9 mouse cellular contexts compared by ENCODE assay signal in the genomic region with DNA sequence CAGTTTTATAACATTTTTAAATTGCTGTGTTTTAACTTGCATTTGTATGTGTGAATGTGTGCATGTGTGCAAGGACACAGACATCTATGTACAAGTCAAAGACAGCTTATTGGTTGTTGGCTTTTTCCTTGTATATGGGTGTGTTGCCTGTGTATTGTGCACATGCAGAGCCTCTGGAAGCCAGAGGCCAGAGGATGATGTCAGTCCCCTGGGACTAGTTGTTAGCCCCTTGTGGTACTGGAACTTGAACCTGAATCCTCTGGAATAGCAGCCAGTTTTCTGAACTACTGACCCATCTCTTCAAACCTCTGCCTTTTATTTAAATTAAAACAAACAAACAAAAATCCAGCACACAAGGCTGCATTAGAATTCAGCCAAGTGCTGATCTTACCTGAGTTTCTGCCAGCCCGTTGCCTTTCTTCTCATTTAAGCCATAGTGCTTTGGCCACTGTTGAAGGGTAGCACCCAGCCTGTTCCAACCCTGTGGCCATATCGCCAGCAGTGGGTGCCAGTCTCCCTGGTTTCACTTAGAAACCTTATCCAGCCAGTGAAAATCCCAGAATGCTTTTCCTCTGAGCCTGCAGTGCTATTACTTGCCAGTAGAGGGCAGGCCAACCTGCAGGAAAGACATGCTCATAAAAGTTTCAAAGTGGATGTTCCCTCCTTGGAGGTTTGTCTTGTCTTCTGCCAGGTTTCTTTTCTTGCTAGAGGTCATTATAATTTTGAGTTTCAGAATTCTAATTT. TPM values are rescaled to one million over a fixed set of nuclear protein-coding genes. Genes with fewer than 3 reads are reported as not detected.
DNase-seq lines count a peak whose midpoint lies in the region; ATAC-seq and TF ChIP-seq lines count a peak whose summit lies in the region.
"Had no signal": no experiment of that assay in that cellular context is flagged by ENCODE, and none has a peak within 500 bp of the region (broad histone marks: within the 10 kb centered on the region; RNA-seq: fewer than 3 reads in every experiment).

No protein-coding gene starts in this region.

- TF ChIP-seq POLR2A in liver, adult 2 months (IDR thresholded peaks at IDR 0.05; ENCODE audit: extremely low read depth, insufficient read depth, low read length), result no peak

- H3K36me3 ChIP-seq in kidney, embryonic 14.5 days (ENCODE audit: control insufficient read depth, insufficient read depth, low read length), result peaks cover 67% of the 10 kb centered on the region
- H3K36me3 ChIP-seq in liver, adult 2 months (ENCODE audit: control insufficient read depth, insufficient read depth, low read length), result peaks cover 31% of the 10 kb centered on the region
- H3K36me3 ChIP-seq in neural tube, embryonic 11.5 days (ENCODE audit: control insufficient read depth, insufficient read depth, low read length), result peaks cover 4% of the 10 kb centered on the region
- peaks cover 6% of the 10 kb centered on the region; the same call in 1 of the 2 replicates for H3K36me3 ChIP-seq in stomach, embryonic 16.5 days (ENCODE audit: control insufficient read depth, insufficient read depth, low read length)

- peak; percentile 95 for ATAC-seq in granulocyte monocyte progenitor cell, adult 5-6 weeks (replicated peaks; ENCODE audit: poor library complexity, severe bottlenecking)
- 0 out of 2 replicates have a peak, but pooled peaks have one; percentile 66 for ATAC-seq in kidney, embryonic 14.5 days (ENCODE audit: low FRiP score, low TSS enrichment)
- ATAC-seq in neural tube, embryonic 11.5 days (ENCODE audit: insufficient read depth, low FRiP score, low TSS enrichment), result no peak
- ATAC-seq in stomach, embryonic 16.5 days (ENCODE audit: insufficient read depth, low FRiP score), result peak; percentile 72; the same call in 1 of the 2 replicates

- no peaks in the 10 kb centered on the region for H3K27me3 ChIP-seq in kidney, embryonic 14.5 days (ENCODE audit: control insufficient read depth, insufficient read depth, low read length)
- no peaks in the 10 kb centered on the region for H3K27me3 ChIP-seq in liver, adult 2 months (ENCODE audit: control insufficient read depth, insufficient read depth, low read length)
- no peaks in the 10 kb centered on the region for H3K27me3 ChIP-seq in neural tube, embryonic 11.5 days (ENCODE audit: control insufficient read depth, insufficient read depth, low read length)
- no peaks in the 10 kb centered on the region for H3K27me3 ChIP-seq in stomach, embryonic 16.5 days (ENCODE audit: control insufficient read depth, insufficient read depth, low read length)
- H3K27me3 ChIP-seq: embryonic facial prominence, embryonic 13.5 days had no signal

- H3K9ac ChIP-seq in kidney, embryonic 14.5 days (ENCODE audit: low read depth, low read length), result no peak overlapping the region
- no peak overlapping the region for H3K9ac ChIP-seq in liver, adult 2 months (ENCODE audit: low read depth, low read length)
- no peak overlapping the region for H3K9ac ChIP-seq in neural tube, embryonic 11.5 days (ENCODE audit: low read length)
- no peak overlapping the region for H3K9ac ChIP-seq in stomach, embryonic 16.5 days (ENCODE audit: low read length)
- H3K9ac ChIP-seq: embryonic facial prominence, embryonic 13.5 days had no signal

- no peaks in the 10 kb centered on the region for H3K9me3 ChIP-seq in kidney, embryonic 14.5 days (ENCODE audit: control insufficient read depth, low read length)
- H3K9me3 ChIP-seq in neural tube, embryonic 11.5 days (ENCODE audit: control insufficient read depth, low read length), result no peaks in the 10 kb centered on the region
- H3K9me3 ChIP-seq in stomach, embryonic 16.5 days (replicated peaks; ENCODE audit: control insufficient read depth, low read length), result no peaks in the 10 kb centered on the region
- H3K9me3 ChIP-seq: embryonic facial prominence, embryonic 13.5 days had no signal

- H3K4me3 ChIP-seq in kidney, embryonic 14.5 days (ENCODE audit: low read length), result no peak overlapping the region
- no peak overlapping the region for H3K4me3 ChIP-seq in liver, adult 2 months (ENCODE audit: insufficient read depth, low read depth, low read length)
- no peak overlapping the region for H3K4me3 ChIP-seq in neural tube, embryonic 11.5 days (ENCODE audit: low read depth, low read length)
- no peak overlapping the region for H3K4me3 ChIP-seq in stomach, embryonic 16.5 days (replicated peaks; ENCODE audit: low read length)
- H3K4me3 ChIP-seq: embryonic facial prominence, embryonic 13.5 days had no signal

- DNase-seq in B cell, adult 2 months, result peak; percentile 85 to 86
- DNase-seq in adrenal gland, postnatal 10 days, result peak; percentile 88
- DNase-seq in embryo, embryonic 9.5 days (ENCODE audit: extremely low spot score), result peak; percentile 77
- peak; percentile 76 for DNase-seq in liver, adult 2 months (ENCODE audit: extremely low read depth, low read depth, low spot score)
- DNase-seq in neural tube, embryonic 11.5 days (ENCODE audit: low spot score), result peak; percentile 75

- 35% methylated on average over 2 of the region's 2 CpGs for WGBS in kidney, embryonic 14.5 days
- 18% methylated on average over 2 of the region's 2 CpGs for WGBS in liver, adult 2 months
- 29% methylated on average over 2 of the region's 2 CpGs for WGBS in neural tube, embryonic 11.5 days
- WGBS in stomach, embryonic 16.5 days, result 21% methylated on average over 2 of the region's 2 CpGs

- H3K27ac ChIP-seq in kidney, embryonic 14.5 days (ENCODE audit: low read depth, low read length), result no peak overlapping the region
- H3K27ac ChIP-seq in liver, adult 2 months (replicated peaks; ENCODE audit: insufficient read depth, low read depth, low read length), result no peak overlapping the region
- H3K27ac ChIP-seq in neural tube, embryonic 11.5 days (ENCODE audit: low read depth, low read length), result no peak overlapping the region
- no peak overlapping the region for H3K27ac ChIP-seq in stomach, embryonic 16.5 days (ENCODE audit: low read length)
- H3K27ac ChIP-seq: embryonic facial prominence, embryonic 13.5 days had no signal

- peak; percentile 82 for TF ChIP-seq CTCF in liver, adult 2 months (IDR thresholded peaks at IDR 0.05; ENCODE audit: low read depth, low read length)

- no peaks in the 10 kb centered on the region for H3K4me1 ChIP-seq in kidney, embryonic 14.5 days (ENCODE audit: control insufficient read depth, insufficient read depth, low read length)
- H3K4me1 ChIP-seq in liver, adult 2 months (ENCODE audit: control insufficient read depth, insufficient read depth, low read length), result no peaks in the 10 kb centered on the region
- H3K4me1 ChIP-seq in neural tube, embryonic 11.5 days (ENCODE audit: control insufficient read depth, insufficient read depth, low read length), result no peaks in the 10 kb centered on the region
- H3K4me1 ChIP-seq in stomach, embryonic 16.5 days (ENCODE audit: control insufficient read depth, insufficient read depth, low read length), result no peaks in the 10 kb centered on the region
- H3K4me1 ChIP-seq: embryonic facial prominence, embryonic 13.5 days had no signal

- no peak overlapping the region for H3K4me2 ChIP-seq in kidney, embryonic 14.5 days (replicated peaks; ENCODE audit: low read depth, low read length)
- H3K4me2 ChIP-seq in neural tube, embryonic 11.5 days (ENCODE audit: low read depth), result no peak overlapping the region
- no peak overlapping the region for H3K4me2 ChIP-seq in stomach, embryonic 16.5 days (ENCODE audit: low read depth, low read length)
- H3K4me2 ChIP-seq: embryonic facial prominence, embryonic 13.5 days had no signal

- H3K79me2 ChIP-seq in liver, adult 2 months (ENCODE audit: control insufficient read depth, insufficient read depth, low read length), result peaks cover 3% of the 10 kb centered on the region; the same call in 1 of the 2 replicates

RNA-seq across cellular contexts. Expression of a gene that starts 10.1 kb away (rescaled TPM):
- total RNA-seq in adrenal gland, postnatal 10 days (2021), result 10 to 100 TPM; 69.8 to 74.1 TPM
- 34.2 and 43.8 TPM in 2 replicates for total RNA-seq in granulocyte monocyte progenitor cell, adult 5-6 weeks (2014; fragmentation: Nextera tagmentation)
- total RNA-seq in granulocyte monocyte progenitor cell, adult 5-6 weeks (2017), result 40.3 and 50.7 TPM in 2 replicates
- polyA plus RNA-seq in kidney, embryonic 14.5 days (2014; fragmentation: Nextera tagmentation; extraction: Ambion mirVana), result 66.5 and 68.3 TPM in 2 replicates
- total RNA-seq in liver, adult 2 months (2014; rRNA removed), result 25.0 and 30.8 TPM in 2 replicates
- 11.1 and 13.3 TPM in 2 replicates for polyA plus RNA-seq in liver, adult 2 months (2012; rRNA removed)
- 69.2 and 70.0 TPM in 2 replicates for polyA plus RNA-seq in neural tube, embryonic 11.5 days (2014; fragmentation: Nextera tagmentation; extraction: Ambion mirVana)
- polyA plus RNA-seq in stomach, embryonic 16.5 days (2015; fragmentation: Nextera tagmentation; extraction: Ambion mirVana), result 52.9 and 57.5 TPM in 2 replicates

RNA-seq across cellular contexts. Expression of a gene that starts 10.2 kb away (rescaled TPM):
- 1,000 to 10,000 TPM; 1,097 to 1,198 TPM for total RNA-seq in adrenal gland, postnatal 10 days (2021)
- total RNA-seq in granulocyte monocyte progenitor cell, adult 5-6 weeks (2014; fragmentation: Nextera tagmentation), result 3,342 and 3,430 TPM in 2 replicates
- total RNA-seq in granulocyte monocyte progenitor cell, adult 5-6 weeks (2017), result 1,568 and 2,000 TPM in 2 replicates
- polyA plus RNA-seq in kidney, embryonic 14.5 days (2014; fragmentation: Nextera tagmentation; extraction: Ambion mirVana), result 1,219 and 1,442 TPM in 2 replicates
- total RNA-seq in liver, adult 2 months (2014; rRNA removed), result 423 and 451 TPM in 2 replicates
- polyA plus RNA-seq in liver, adult 2 months (2012; rRNA removed), result 91.1 and 95.8 TPM in 2 replicates
- 856 and 912 TPM in 2 replicates for polyA plus RNA-seq in neural tube, embryonic 11.5 days (2014; fragmentation: Nextera tagmentation; extraction: Ambion mirVana)
- polyA plus RNA-seq in stomach, embryonic 16.5 days (2015; fragmentation: Nextera tagmentation; extraction: Ambion mirVana), result 850 and 976 TPM in 2 replicates

RNA-seq across cellular contexts. Expression of a gene that starts 34.3 kb away (rescaled TPM):
- 10 to 100 TPM; 46.9 to 47.9 TPM for total RNA-seq in adrenal gland, postnatal 10 days (2021)
- 54.7 and 56.1 TPM in 2 replicates for total RNA-seq in granulocyte monocyte progenitor cell, adult 5-6 weeks (2014; fragmentation: Nextera tagmentation)
- total RNA-seq in granulocyte monocyte progenitor cell, adult 5-6 weeks (2017), result 76.1 and 83.4 TPM in 2 replicates
- 56.2 and 68.9 TPM in 2 replicates for polyA plus RNA-seq in kidney, embryonic 14.5 days (2014; fragmentation: Nextera tagmentation; extraction: Ambion mirVana)
- 118 and 169 TPM in 2 replicates for total RNA-seq in liver, adult 2 months (2014; rRNA removed)
- polyA plus RNA-seq in liver, adult 2 months (2012; rRNA removed), result 43.3 and 43.7 TPM in 2 replicates
- 64.2 and 73.1 TPM in 2 replicates for polyA plus RNA-seq in neural tube, embryonic 11.5 days (2014; fragmentation: Nextera tagmentation; extraction: Ambion mirVana)
- polyA plus RNA-seq in stomach, embryonic 16.5 days (2015; fragmentation: Nextera tagmentation; extraction: Ambion mirVana), result 184 and 191 TPM in 2 replicates

RNA-seq across cellular contexts. Expression of a gene that starts 53.3 kb away (rescaled TPM):
- total RNA-seq in adrenal gland, postnatal 10 days (2021), result 10 to 100 TPM; 19.4 to 19.9 TPM
- total RNA-seq in granulocyte monocyte progenitor cell, adult 5-6 weeks (2014; fragmentation: Nextera tagmentation), result not detected in 2 replicates
- not detected in 2 replicates for total RNA-seq in granulocyte monocyte progenitor cell, adult 5-6 weeks (2017)
- not detected in 2 replicates for polyA plus RNA-seq in kidney, embryonic 14.5 days (2014; fragmentation: Nextera tagmentation; extraction: Ambion mirVana)
- total RNA-seq in liver, adult 2 months (2014; rRNA removed), result 40.2 and 49.9 TPM in 2 replicates
- polyA plus RNA-seq in liver, adult 2 months (2012; rRNA removed), result 16.7 and 17.7 TPM in 2 replicates
- polyA plus RNA-seq in neural tube, embryonic 11.5 days (2014; fragmentation: Nextera tagmentation; extraction: Ambion mirVana), result 0.08 TPM in 1 of 2 replicates, not detected in the other
- 1.8 and 1.9 TPM in 2 replicates for polyA plus RNA-seq in stomach, embryonic 16.5 days (2015; fragmentation: Nextera tagmentation; extraction: Ambion mirVana)
